Mouse (Mus musculus): ENCODE measurements around the gene Gdf1.

GRCm38 (mm10) chr8:70309311-70309710 lies 20.3 kb upstream of the Gdf1 start:
- TF ChIP-seq POLR2A (IDR thresholded peaks at IDR 0.05; ENCODE audit: borderline replicate concordance, insufficient read depth, low read length) (no peak), CTCF (IDR thresholded peaks at IDR 0.05; ENCODE audit: borderline replicate concordance, insufficient read depth, low read depth, low read length) (peak; percentile 61)

All from cerebellum, adult 2 months (tissue).